Mouse (Mus musculus): Measurements from ENCODE around the gene Atp5f1. TPM values are rescaled to one million over a fixed set of nuclear protein-coding genes. Genes with fewer than 3 reads are reported as not detected.

Atp5f1 gene
- 100 to 1,000 TPM; 150 to 160 TPM for total RNA-seq (2023)

GRCm38 (mm10) chr3:105959999-105960398 lies at the start of gene Atp5f1:
Gene Atp5f1 (minus strand): TSS chr3:105960099.

GRCm38 (mm10) chr3:105973411-105973810 lies 13.5 kb upstream of the Atp5f1 start, which contains the start of gene Ovgp1:
Gene Ovgp1 (plus strand): TSS chr3:105973711.

GRCm38 (mm10) chr3:105958974-105959580 lies 822 bp downstream of the Atp5f1 start, which contains the start of gene Wdr77:
Gene Wdr77 (plus strand): TSS chr3:105959369.

GRCm38 (mm10) chr3:105932240-105933071 lies 27.4 kb downstream of the Atp5f1 start, which contains the start of gene I830077J02Rik:
Gene I830077J02Rik (minus strand): TSS chr3:105932664.

Other genes with a start within 250 kb of the Atp5f1 start
- gene Rap1a, start 158.8 kb downstream of the Atp5f1 start, total RNA-seq (2023): 100 to 1,000 TPM; 131 to 157 TPM
- gene Adora3, start 89.2 kb downstream of the Atp5f1 start, total RNA-seq (2023): 1 to 10 TPM; 2.7 to 3.2 TPM
- 1 to 10 TPM in 1 of 2 experiments, under 1 TPM in 1; 0.49 to 1.2 TPM for gene Tmigd3, start 89.2 kb downstream of the Atp5f1 start, total RNA-seq (2023)
- 10 to 100 TPM; 74.1 to 95.4 TPM for gene I830077J02Rik, start 27.4 kb downstream of the Atp5f1 start, total RNA-seq (2023)
- gene Wdr77, start 730 bp downstream of the Atp5f1 start, total RNA-seq (2023): 10 to 100 TPM; 33.7 to 38.0 TPM
- gene Ovgp1, start 13.6 kb upstream of the Atp5f1 start, total RNA-seq (2023): 1 to 10 TPM; 5.5 to 6.3 TPM
- gene Pifo, start 54.5 kb upstream of the Atp5f1 start, total RNA-seq (2023): not detected
- 10 to 100 TPM; 12.4 to 19.1 TPM for gene Chil5, start 72.7 kb upstream of the Atp5f1 start, total RNA-seq (2023)
- gene Chia1, start 153.1 kb upstream of the Atp5f1 start, total RNA-seq (2023): not detected
- gene Chil3, start 207.5 kb upstream of the Atp5f1 start, total RNA-seq (2023): 1,000 to 10,000 TPM; 2,886 to 3,700 TPM

Measured in neutrophil, adult 59 days (primary cell).